Mouse (Mus musculus) MEL (cell line): ENCODE results near the gene Cgref1. TPM values are rescaled to one million over a fixed set of nuclear protein-coding genes. Genes with fewer than 3 reads are reported as not detected.
A peak's percentile ranks its signal among the peaks of the same experiment; 100 is the strongest.

ENCODE experiments used
- DNase-seq: peaks from one replicate; pipeline ENCODE4 v3.0.0; 2011; ENCODE audit warnings: low read depth, low spot score
- H3K27ac ChIP-seq: 2 replicates; pipeline ENCODE4 v1.5.1; 2012; ENCODE audit warnings: low read depth, mild to moderate bottlenecking, control low read depth, low read length, moderate library complexity; ENCODE audit not compliant: control insufficient read depth
- H3K27me3 ChIP-seq, 2 experiments: fragments of 150-350 bp in 1 of 2; sonication (generic) in 1 of 2; 2 replicates each; pipeline ENCODE4 v1.6.1; 2012; ENCODE audit warnings: low read length in 2 of 2, mild to moderate bottlenecking in 2 of 2, improper control_type of control experiment in 1 of 2, moderate library complexity in 1 of 2; ENCODE audit not compliant: insufficient read depth in 2 of 2, control insufficient read depth in 1 of 2
- H3K36me3 ChIP-seq, 2 experiments: 2 replicates each; pipeline ENCODE4 v1.6.1; 2012 to 2014; ENCODE audit warnings: low read length in 2 of 2, improper control_type of control experiment in 1 of 2, inconsistent platforms in 1 of 2, mild to moderate bottlenecking in 1 of 2; ENCODE audit not compliant: insufficient read depth in 2 of 2, control insufficient read depth in 1 of 2
- H3K4me1 ChIP-seq, 2 experiments: fragments of 150-350 bp in 1 of 2; sonication (generic) in 1 of 2; 2 replicates each; pipeline ENCODE4 v1.6.1; 2012; ENCODE audit warnings: low read length in 2 of 2, improper control_type of control experiment in 1 of 2, mild to moderate bottlenecking in 1 of 2; ENCODE audit not compliant: insufficient read depth in 2 of 2, control insufficient read depth in 1 of 2
- H3K4me3 ChIP-seq, 2 experiments: fragments of 150-350 bp in 1 of 2; sonication (generic) in 1 of 2; 2 replicates each; pipeline ENCODE4 v1.5.1; 2012; ENCODE audit warnings: low read depth in 2 of 2, low read length in 2 of 2, mild to moderate bottlenecking in 2 of 2, moderate library complexity in 2 of 2, control low read depth in 1 of 2, improper control_type of control experiment in 1 of 2; ENCODE audit not compliant: control insufficient read depth in 1 of 2, insufficient read depth in 1 of 2
- H3K79me2 ChIP-seq: 2 replicates; pipeline ENCODE4 v1.6.1; 2012; ENCODE audit warnings: mild to moderate bottlenecking, low read length, moderate library complexity; ENCODE audit not compliant: control insufficient read depth, poor library complexity, insufficient read depth
- H3K9ac ChIP-seq: 2 replicates; pipeline ENCODE4 v1.6.1; 2012; ENCODE audit warnings: low read depth, mild to moderate bottlenecking, control low read depth, low read length, moderate library complexity; ENCODE audit not compliant: control insufficient read depth, poor library complexity, severe bottlenecking
- H3K9me3 ChIP-seq: fragments of 150-350 bp; sonication (generic); replicated peaks from 2 replicates; pipeline ENCODE4 v1.6.1; 2012; ENCODE audit warnings: mild to moderate bottlenecking, low read length, improper control_type of control experiment, moderate library complexity; ENCODE audit not compliant: insufficient read depth
- BHLHE40 ChIP-seq: IDR thresholded peaks from 2 replicates; pipeline ENCODE4 v1.6.1; 2012; ENCODE audit warnings: low read depth, mild to moderate bottlenecking, inconsistent platforms, low read length, improper control_type of control experiment, borderline replicate concordance
- CHD1 ChIP-seq: IDR thresholded peaks from 2 replicates; pipeline ENCODE4 v1.6.1; 2012; ENCODE audit warnings: low read depth, mild to moderate bottlenecking, inconsistent platforms, low read length, improper control_type of control experiment
- E2F4 ChIP-seq: IDR thresholded peaks from 2 replicates; pipeline ENCODE4 v1.6.1; 2011; ENCODE audit warnings: low read depth, low read length, improper control_type of control experiment, borderline replicate concordance
- ELF1 ChIP-seq: IDR thresholded peaks from 2 replicates; pipeline ENCODE4 v1.6.1; 2014; ENCODE audit warnings: low read depth, mild to moderate bottlenecking, inconsistent platforms, low read length, improper control_type of control experiment, moderate library complexity
- EP300 ChIP-seq, 2 experiments: IDR thresholded peaks; 2 replicates each; pipeline ENCODE4 v1.6.1; 2011; ENCODE audit warnings: improper control_type of control experiment in 2 of 2, low read length in 2 of 2, low read depth in 1 of 2, mild to moderate bottlenecking in 1 of 2
- ETS1 ChIP-seq: IDR thresholded peaks from 2 replicates; pipeline ENCODE4 v1.6.1; 2012; ENCODE audit warnings: low read depth, mild to moderate bottlenecking, inconsistent platforms, low read length, improper control_type of control experiment, moderate library complexity
- GABPA ChIP-seq: IDR thresholded peaks from 2 replicates; pipeline ENCODE4 v1.6.1; 2012; ENCODE audit warnings: low read depth, mild to moderate bottlenecking, inconsistent platforms, low read length, improper control_type of control experiment, moderate library complexity
- GATA1 ChIP-seq: IDR thresholded peaks from 2 replicates; pipeline ENCODE4 v1.6.1; 2011; ENCODE audit warnings: low read depth, low read length, improper control_type of control experiment
- HCFC1 ChIP-seq: IDR thresholded peaks from 2 replicates; pipeline ENCODE4 v1.6.1; 2012; ENCODE audit warnings: low read depth, mild to moderate bottlenecking, inconsistent platforms, low read length, improper control_type of control experiment, moderate library complexity
- KAT2A ChIP-seq: conservative IDR thresholded peaks from 2 replicates; pipeline ENCODE4 v1.6.1; 2012; ENCODE audit warnings: low read depth, low read length, improper control_type of control experiment, inconsistent platforms
- MAFK ChIP-seq: IDR thresholded peaks from 2 replicates; pipeline ENCODE4 v1.6.1; 2011; ENCODE audit warnings: low read depth, mild to moderate bottlenecking, low read length, improper control_type of control experiment, borderline replicate concordance
- MAX ChIP-seq: IDR thresholded peaks from 2 replicates; pipeline ENCODE4 v1.6.1; 2011; ENCODE audit warnings: low read length, improper control_type of control experiment
- MAZ ChIP-seq: IDR thresholded peaks from 2 replicates; pipeline ENCODE4 v1.6.1; 2012; ENCODE audit warnings: low read depth, mild to moderate bottlenecking, inconsistent platforms, low read length, improper control_type of control experiment
- MEF2A ChIP-seq: IDR thresholded peaks from 2 replicates; pipeline ENCODE4 v1.6.1; 2014; ENCODE audit warnings: low read depth, mild to moderate bottlenecking, inconsistent platforms, low read length, improper control_type of control experiment; ENCODE audit not compliant: poor library complexity, insufficient replicate concordance, severe bottlenecking; ENCODE audit errors: extremely low read depth
- NRF1 ChIP-seq: IDR thresholded peaks from 2 replicates; pipeline ENCODE4 v1.6.1; 2014; ENCODE audit warnings: low read depth, mild to moderate bottlenecking, inconsistent platforms, low read length, improper control_type of control experiment, moderate library complexity; ENCODE audit not compliant: poor library complexity, insufficient read depth, severe bottlenecking
- RAD21 ChIP-seq: IDR thresholded peaks from 2 replicates; pipeline ENCODE4 v1.6.1; 2011; ENCODE audit warnings: mild to moderate bottlenecking, low read depth, low read length, improper control_type of control experiment
- SIN3A ChIP-seq: IDR thresholded peaks from 2 replicates; pipeline ENCODE4 v1.6.1; 2012; ENCODE audit warnings: low read length, improper control_type of control experiment, inconsistent platforms
- SMC3 ChIP-seq: IDR thresholded peaks from 2 replicates; pipeline ENCODE4 v1.6.1; 2011; ENCODE audit warnings: low read depth, low read length, improper control_type of control experiment
- TAL1 ChIP-seq: IDR thresholded peaks from 2 replicates; pipeline ENCODE4 v1.6.1; 2012; ENCODE audit warnings: mild to moderate bottlenecking, inconsistent platforms, low read length, moderate library complexity, mixed read lengths
- TBP ChIP-seq: IDR thresholded peaks from 2 replicates; pipeline ENCODE4 v1.8.0; 2011; ENCODE audit warnings: low read depth, low read length, improper control_type of control experiment
- TCF12 ChIP-seq: IDR thresholded peaks from 2 replicates; pipeline ENCODE4 v1.6.1; 2014; ENCODE audit warnings: low read depth, mild to moderate bottlenecking, inconsistent platforms, low read length, improper control_type of control experiment, moderate library complexity
- UBTF ChIP-seq: IDR thresholded peaks from 2 replicates; pipeline ENCODE4 v1.6.1; 2012; ENCODE audit warnings: low read depth, mild to moderate bottlenecking, inconsistent platforms, low read length, improper control_type of control experiment, moderate library complexity, borderline replicate concordance; ENCODE audit not compliant: insufficient read depth
- ZNF384 ChIP-seq: IDR thresholded peaks from 2 replicates; pipeline ENCODE4 v1.6.1; 2012; ENCODE audit warnings: low read depth, mild to moderate bottlenecking, inconsistent platforms, low read length, improper control_type of control experiment
- polyA plus RNA-seq, 2 experiments: library from polyadenylated mRNA; stranded (reverse) in 1 of 2; unstranded in 1 of 2; fragments of >175 nt in 1 of 2; fragments of >200 nt in 1 of 2; gene quantifications; 2 replicates each; pipeline versions ENCODE4 v1.2.1 to v1.2.4; 2012; ENCODE audit warnings: low replicate concordance in 2 of 2, low read depth in 1 of 2; ENCODE audit not compliant: insufficient read length in 2 of 2, insufficient read depth in 1 of 2, missing spikeins in 1 of 2
- total RNA-seq: library from RNA; depleted of rRNA; stranded (reverse); fragments of 300-350 nt; gene quantifications from 2 replicates; pipeline ENCODE4 v1.2.3, GENCODE M21; 2012

Cgref1 gene
- total and polyA plus RNA-seq, 3 experiments: 1.4 TPM; not detected in 2

- no peak for TF ChIP-seq RAD21
- no peak for TF ChIP-seq SMC3
- TF ChIP-seq MAFK: peak; percentile 98
- peak; percentile 45; the same call in 1 of the 2 replicates for TF ChIP-seq ETS1
- TF ChIP-seq MEF2A: no peak
- peak; percentile 29; the same call in 1 of the 2 replicates for TF ChIP-seq TAL1
- no peak for TF ChIP-seq CHD1
- TF ChIP-seq TCF12: no peak
- TF ChIP-seq SIN3A: peak; percentile 96
- peak; percentile 87; the same call in 1 of the 2 replicates for TF ChIP-seq E2F4
These were observed 56.9 kb downstream of the Cgref1 start, which contains the start of gene Agbl5 (continued) for GRCm38 (mm10) chr5:30888337-30889087.

- H3K79me2 ChIP-seq: peaks cover 5% of the 10 kb centered on the region; the same call in 1 of the 2 replicates
- H3K9me3 ChIP-seq: no peaks in the 10 kb centered on the region
- H3K27me3 ChIP-seq: no peaks in the 10 kb centered on the region
- H3K9ac ChIP-seq: peak overlapping the region; percentile 66
- TF ChIP-seq NRF1 (peak; percentile 28; the same call in 1 of the 2 replicates), MAZ (no peak; the same call in 1 of the 2 replicates), MAFK (peak; percentile 99), EP300 (IDR thresholded peaks at IDR 0.05; ENCODE audit: low read depth in 1 of 2, low read length in 2 of 2) (no peak), HCFC1 (0 out of 2 replicates have a peak, but pooled peaks have one; percentile 19), ELF1 (peak; percentile 88), MAX (no peak), TBP (peak; percentile 98), GABPA (no peak), GATA1 (peak; percentile 40; the same call in 1 of the 2 replicates), ZNF384 (peak; percentile 99), UBTF (peak; percentile 97; the same call in 1 of the 2 replicates), KAT2A (peak; percentile 65; the same call in 1 of the 2 replicates), E2F4 (peak; percentile 75; the same call in 1 of the 2 replicates), BHLHE40 (no peak), SIN3A (no peak)
- peaks cover 0 to 12% of the 10 kb centered on the region in 2 experiments; a peak in 1 of 4 replicates for H3K36me3 ChIP-seq
- H3K4me3 ChIP-seq: peak overlapping the region; percentile 50 to 72
- DNase-seq: peak; percentile 99
- peak overlapping the region; percentile 69 for H3K27ac ChIP-seq
- H3K4me1 ChIP-seq: peaks cover 0 to 10% of the 10 kb centered on the region in 2 experiments; a peak in 2 of 4 replicates
These were observed 57.5 kb downstream of the Cgref1 start for GRCm38 (mm10) chr5:30887858-30888336.
